Mouse (Mus musculus): Measurements from ENCODE around the gene Gm20388. TPM values are rescaled to one million over a fixed set of nuclear protein-coding genes. Genes with fewer than 3 reads are reported as not detected.

The Gm20388 gene
- polyA plus RNA-seq, 1 experiment from 2014 or later: not detected

- H3K4me2 ChIP-seq (ENCODE audit: low read length): no peak overlapping the region
- no peak for ATAC-seq (ENCODE audit: insufficient number of reproducible peaks, insufficient read depth, low FRiP score, low read depth)
- H3K27me3 ChIP-seq (ENCODE audit: control insufficient read depth, insufficient read depth, low read length): peaks cover 15% of the 10 kb centered on the region
- H3K36me3 ChIP-seq (ENCODE audit: control insufficient read depth, insufficient read depth, low read length): no peaks in the 10 kb centered on the region
- H3K4me3 ChIP-seq (ENCODE audit: control insufficient read depth in 1 of 2, insufficient read depth in 1 of 2, low read depth in 1 of 2, low read length in 2 of 2): no peak overlapping the region
- H3K27ac ChIP-seq (replicated peaks in 1 of 2; ENCODE audit: control insufficient read depth in 1 of 2, insufficient read depth in 1 of 2, low read depth in 2 of 2, low read length in 2 of 2): no peak overlapping the region
- H3K4me1 ChIP-seq (ENCODE audit: control insufficient read depth in 2 of 2, insufficient read depth in 2 of 2, low read length in 2 of 2): peaks cover 9 to 12% of the 10 kb centered on the region in 2 experiments; a peak in 3 of 4 replicates
- H3K9me3 ChIP-seq (ENCODE audit: control insufficient read depth, low read length): no peaks in the 10 kb centered on the region
- 55% methylated on average over 10 of the region's 10 CpGs for WGBS
- H3K9ac ChIP-seq (ENCODE audit: low read length): no peak overlapping the region
Measured at GRCm38 (mm10) chr8:121392482-121392881, 1481.8 kb downstream of the Gm20388 start.

- peaks cover 9 to 12% of the 10 kb centered on the region in 2 experiments; a peak in 3 of 4 replicates for H3K4me1 ChIP-seq (ENCODE audit: control insufficient read depth in 2 of 2, insufficient read depth in 2 of 2, low read length in 2 of 2)
- H3K27me3 ChIP-seq (ENCODE audit: control insufficient read depth, insufficient read depth, low read length): peaks cover 15% of the 10 kb centered on the region
- no peak overlapping the region for H3K9ac ChIP-seq (ENCODE audit: low read length)
- no peak overlapping the region for H3K4me3 ChIP-seq (ENCODE audit: control insufficient read depth in 1 of 2, insufficient read depth in 1 of 2, low read depth in 1 of 2, low read length in 2 of 2)
- no peaks in the 10 kb centered on the region for H3K9me3 ChIP-seq (ENCODE audit: control insufficient read depth, low read length)
- H3K4me2 ChIP-seq (ENCODE audit: low read length): no peak overlapping the region
- H3K36me3 ChIP-seq (ENCODE audit: control insufficient read depth, insufficient read depth, low read length): no peaks in the 10 kb centered on the region
- no peak for ATAC-seq (ENCODE audit: insufficient number of reproducible peaks, insufficient read depth, low FRiP score, low read depth)
- no peak overlapping the region for H3K27ac ChIP-seq (replicated peaks in 1 of 2; ENCODE audit: control insufficient read depth in 1 of 2, insufficient read depth in 1 of 2, low read depth in 2 of 2, low read length in 2 of 2)
- WGBS: 9% methylated on average over 9 of the region's 9 CpGs
Measured at GRCm38 (mm10) chr8:121393111-121393510, 1482.5 kb downstream of the Gm20388 start.

- Histone ChIP-seq H3K27me3 (ENCODE audit: control insufficient read depth, insufficient read depth, low read length) (peaks cover 15% of the 10 kb centered on the region), H3K36me3 (ENCODE audit: control insufficient read depth, insufficient read depth, low read length) (no peaks in the 10 kb centered on the region), H3K4me2 (ENCODE audit: low read length) (0 out of 2 replicates have a peak overlapping the region, but pooled peaks have one; percentile 6), H3K27ac (replicated peaks in 1 of 2; ENCODE audit: control insufficient read depth in 1 of 2, insufficient read depth in 1 of 2, low read depth in 2 of 2, low read length in 2 of 2) (no peak overlapping the region), H3K9me3 (ENCODE audit: control insufficient read depth, low read length) (no peaks in the 10 kb centered on the region), H3K9ac (ENCODE audit: low read length) (0 out of 2 replicates have a peak overlapping the region, but pooled peaks have one; percentile 2), H3K4me3 (ENCODE audit: control insufficient read depth in 1 of 2, insufficient read depth in 1 of 2, low read depth in 1 of 2, low read length in 2 of 2) (no peak overlapping the region), H3K4me1 (ENCODE audit: control insufficient read depth in 2 of 2, insufficient read depth in 2 of 2, low read length in 2 of 2) (peaks cover 9 to 12% of the 10 kb centered on the region in 2 experiments; a peak in 3 of 4 replicates)
- 59% methylated on average over 5 of the region's 5 CpGs for WGBS
- no peak for ATAC-seq (ENCODE audit: insufficient number of reproducible peaks, insufficient read depth, low FRiP score, low read depth)
Measured at GRCm38 (mm10) chr8:121394686-121395085, 1484.0 kb downstream of the Gm20388 start.

- H3K9ac ChIP-seq (ENCODE audit: low read length): no peak overlapping the region
- no peak overlapping the region for H3K4me3 ChIP-seq (ENCODE audit: control insufficient read depth in 1 of 2, insufficient read depth in 1 of 2, low read depth in 1 of 2, low read length in 2 of 2)
- no peaks in the 10 kb centered on the region for H3K36me3 ChIP-seq (ENCODE audit: control insufficient read depth, insufficient read depth, low read length)
- H3K4me1 ChIP-seq (ENCODE audit: control insufficient read depth in 2 of 2, insufficient read depth in 2 of 2, low read length in 2 of 2): peaks cover 9 to 12% of the 10 kb centered on the region in 2 experiments; a peak in 3 of 4 replicates
- ATAC-seq (ENCODE audit: insufficient number of reproducible peaks, insufficient read depth, low FRiP score, low read depth): no peak
- 0 out of 2 replicates have a peak overlapping the region, but pooled peaks have one; percentile 6 for H3K4me2 ChIP-seq (ENCODE audit: low read length)
- H3K27ac ChIP-seq (replicated peaks in 1 of 2; ENCODE audit: control insufficient read depth in 1 of 2, insufficient read depth in 1 of 2, low read depth in 2 of 2, low read length in 2 of 2): no peak overlapping the region
- H3K27me3 ChIP-seq (ENCODE audit: control insufficient read depth, insufficient read depth, low read length): peaks cover 15% of the 10 kb centered on the region
- WGBS: 35% methylated on average over 11 of the region's 11 CpGs
- H3K9me3 ChIP-seq (ENCODE audit: control insufficient read depth, low read length): no peaks in the 10 kb centered on the region
Measured at GRCm38 (mm10) chr8:121395316-121395715, 1484.7 kb downstream of the Gm20388 start.

GRCm38 (mm10) chr8:121396151-121396550 lies 1485.5 kb downstream of the Gm20388 start:
- Histone ChIP-seq H3K9me3 (ENCODE audit: control insufficient read depth, low read length) (no peaks in the 10 kb centered on the region), H3K9ac (ENCODE audit: low read length) (no peak overlapping the region), H3K4me3 (ENCODE audit: control insufficient read depth in 1 of 2, insufficient read depth in 1 of 2, low read depth in 1 of 2, low read length in 2 of 2) (no peak overlapping the region), H3K4me1 (ENCODE audit: control insufficient read depth in 2 of 2, insufficient read depth in 2 of 2, low read length in 2 of 2) (peaks cover 3 to 9% of the 10 kb centered on the region in 2 experiments; a peak in 1 of 4 replicates), H3K27me3 (ENCODE audit: control insufficient read depth, insufficient read depth, low read length) (peaks cover 12% of the 10 kb centered on the region), H3K4me2 (ENCODE audit: low read length) (no peak overlapping the region), H3K36me3 (ENCODE audit: control insufficient read depth, insufficient read depth, low read length) (no peaks in the 10 kb centered on the region), H3K27ac (replicated peaks in 1 of 2; ENCODE audit: control insufficient read depth in 1 of 2, insufficient read depth in 1 of 2, low read depth in 2 of 2, low read length in 2 of 2) (no peak overlapping the region)
- no peak for ATAC-seq (ENCODE audit: insufficient number of reproducible peaks, insufficient read depth, low FRiP score, low read depth)
- 45% methylated on average over 11 of the region's 11 CpGs for WGBS

GRCm38 (mm10) chr8:121397201-121397698 lies 1486.6 kb downstream of the Gm20388 start:
- peaks cover 0 to 5% of the 10 kb centered on the region in 2 experiments; a peak in 1 of 4 replicates for H3K4me1 ChIP-seq (ENCODE audit: control insufficient read depth in 2 of 2, insufficient read depth in 2 of 2, low read length in 2 of 2)
- H3K9ac ChIP-seq (ENCODE audit: low read length): no peak overlapping the region
- H3K4me2 ChIP-seq (ENCODE audit: low read length): no peak overlapping the region
- 76% methylated on average over 10 of the region's 10 CpGs for WGBS
- H3K9me3 ChIP-seq (ENCODE audit: control insufficient read depth, low read length): no peaks in the 10 kb centered on the region
- no peak for ATAC-seq (ENCODE audit: insufficient number of reproducible peaks, insufficient read depth, low FRiP score, low read depth)
- no peaks in the 10 kb centered on the region for H3K36me3 ChIP-seq (ENCODE audit: control insufficient read depth, insufficient read depth, low read length)
- peaks cover 8% of the 10 kb centered on the region; the same call in 1 of the 2 replicates for H3K27me3 ChIP-seq (ENCODE audit: control insufficient read depth, insufficient read depth, low read length)
- H3K4me3 ChIP-seq (ENCODE audit: control insufficient read depth in 1 of 2, insufficient read depth in 1 of 2, low read depth in 1 of 2, low read length in 2 of 2): no peak overlapping the region
- no peak overlapping the region for H3K27ac ChIP-seq (replicated peaks in 1 of 2; ENCODE audit: control insufficient read depth in 1 of 2, insufficient read depth in 1 of 2, low read depth in 2 of 2, low read length in 2 of 2)

- WGBS: 68% methylated on average over 6 of the region's 6 CpGs
- no peak overlapping the region for H3K9ac ChIP-seq (ENCODE audit: low read length)
Measured at GRCm38 (mm10) chr8:121398081-121398480, 1487.4 kb downstream of the Gm20388 start.

More at GRCm38 (mm10) chr8:121398081-121398480, 1487.4 kb downstream of the Gm20388 start:
- Histone ChIP-seq H3K9me3 (ENCODE audit: control insufficient read depth, low read length) (no peaks in the 10 kb centered on the region), H3K27me3 (ENCODE audit: control insufficient read depth, insufficient read depth, low read length) (peaks cover 8% of the 10 kb centered on the region; the same call in 1 of the 2 replicates), H3K27ac (replicated peaks in 1 of 2; ENCODE audit: control insufficient read depth in 1 of 2, insufficient read depth in 1 of 2, low read depth in 2 of 2, low read length in 2 of 2) (no peak overlapping the region), H3K4me3 (ENCODE audit: control insufficient read depth in 1 of 2, insufficient read depth in 1 of 2, low read depth in 1 of 2, low read length in 2 of 2) (no peak overlapping the region), H3K36me3 (ENCODE audit: control insufficient read depth, insufficient read depth, low read length) (no peaks in the 10 kb centered on the region), H3K4me1 (ENCODE audit: control insufficient read depth in 2 of 2, insufficient read depth in 2 of 2, low read length in 2 of 2) (peaks cover 0 to 3% of the 10 kb centered on the region in 2 experiments; a peak in 1 of 4 replicates), H3K4me2 (ENCODE audit: low read length) (no peak overlapping the region)
- ATAC-seq (ENCODE audit: insufficient number of reproducible peaks, insufficient read depth, low FRiP score, low read depth): no peak

Measured in heart, embryonic 14.5 days (tissue).